Mouse (Mus musculus) stomach, embryonic 16.5 days (tissue): ENCODE results near the gene BC029722. TPM values are rescaled to one million over a fixed set of nuclear protein-coding genes. Genes with fewer than 3 reads are reported as not detected.
A peak's percentile ranks its signal among the peaks of the same experiment; 100 is the strongest.

Experiments
- ATAC-seq: fragments of 200-750 bp; cut with Nextera tagmentation; 2 replicates; pipeline ENCODE4 v1.8.0; 2017; ENCODE audit warnings: moderate number of reproducible peaks, moderate TSS enrichment; ENCODE audit not compliant: insufficient read depth, low FRiP score
- H3K27ac ChIP-seq: fragments of 300-500 bp; sonication (generic); 2 replicates; pipeline ENCODE4 v1.5.1; 2014; ENCODE audit warnings: low read length
- H3K27me3 ChIP-seq: fragments of 300-500 bp; sonication (generic); 2 replicates; pipeline ENCODE4 v1.6.1; 2014; ENCODE audit warnings: low read length, control low read depth, mixed read lengths; ENCODE audit not compliant: control insufficient read depth, insufficient read depth
- H3K36me3 ChIP-seq: fragments of 300-500 bp; sonication (generic); 2 replicates; pipeline ENCODE4 v1.6.1; 2014; ENCODE audit warnings: low read length; ENCODE audit not compliant: control insufficient read depth, insufficient read depth
- H3K4me1 ChIP-seq: fragments of 300-500 bp; sonication (generic); 2 replicates; pipeline ENCODE4 v1.6.1; 2014; ENCODE audit warnings: low read length, control low read depth, mixed read lengths; ENCODE audit not compliant: control insufficient read depth, insufficient read depth
- H3K4me2 ChIP-seq: fragments of 300-500 bp; sonication (generic); 2 replicates; pipeline ENCODE4 v1.6.1; 2014; ENCODE audit warnings: low read depth, low read length, mixed read lengths
- H3K4me3 ChIP-seq: fragments of 300-500 bp; sonication (generic); replicated peaks from 2 replicates; pipeline ENCODE4 v1.5.1; 2014; ENCODE audit warnings: mild to moderate bottlenecking, low read length
- H3K9ac ChIP-seq: fragments of 300-500 bp; sonication (generic); 2 replicates; pipeline ENCODE4 v1.6.1; 2014; ENCODE audit warnings: low read length
- H3K9me3 ChIP-seq: fragments of 300-500 bp; sonication (generic); replicated peaks from 2 replicates; pipeline ENCODE4 v1.6.1; 2016; ENCODE audit warnings: low read length, control low read depth; ENCODE audit not compliant: control insufficient read depth
- WGBS: fragments of 180-500 bp; shearing (Covaris S2); extraction: QIAGEN DNeasy Blood & Tissue Kit; methylation state at CpG from one replicate; pipeline ENCODE4 v1.1.7; 2014; 5-methylcytosine and 5-hydroxymethylcytosine counted together
- polyA plus RNA-seq: library from polyadenylated mRNA; unstranded; fragments of >200 nt; fragmentation: Nextera tagmentation; extraction: Ambion mirVana; gene quantifications from 2 replicates; pipeline ENCODE4 v1.2.1, GENCODE M21; 2015

Gene BC029722
- polyA plus RNA-seq, 1 experiment from 2014 or later = 25.7 TPM

DNA sequence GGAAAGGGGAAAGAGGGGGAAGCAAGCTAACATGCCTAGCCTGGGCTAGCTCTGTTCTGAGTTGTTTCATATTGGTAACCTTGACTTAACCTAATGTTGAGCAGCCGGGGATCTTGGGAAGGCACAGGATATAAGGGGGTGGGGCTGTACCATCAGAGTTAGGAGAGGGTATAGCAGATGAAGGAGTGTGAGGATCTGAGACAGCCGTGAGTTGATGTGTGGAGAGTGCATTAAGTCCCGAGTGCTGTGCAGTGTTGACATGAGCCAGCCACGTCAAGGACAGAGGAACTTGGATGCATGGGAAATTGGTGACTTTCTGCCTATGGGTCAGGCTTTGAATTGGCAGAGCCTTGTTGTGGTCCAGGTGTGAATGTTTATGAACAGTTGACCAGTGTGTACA, 6.6 kb downstream of the BC029722 start:
- Histone ChIP-seq H3K9me3 (no peaks in the 10 kb centered on the region), H3K9ac (no peak overlapping the region), H3K36me3 (no peaks in the 10 kb centered on the region), H3K4me2 (no peak overlapping the region), H3K27me3 (no peaks in the 10 kb centered on the region), H3K4me1 (no peaks in the 10 kb centered on the region), H3K4me3 (no peak overlapping the region), H3K27ac (no peak overlapping the region)
- ATAC-seq = no peak
- 70% methylated on average over 4 of the region's 4 CpGs for WGBS

DNA sequence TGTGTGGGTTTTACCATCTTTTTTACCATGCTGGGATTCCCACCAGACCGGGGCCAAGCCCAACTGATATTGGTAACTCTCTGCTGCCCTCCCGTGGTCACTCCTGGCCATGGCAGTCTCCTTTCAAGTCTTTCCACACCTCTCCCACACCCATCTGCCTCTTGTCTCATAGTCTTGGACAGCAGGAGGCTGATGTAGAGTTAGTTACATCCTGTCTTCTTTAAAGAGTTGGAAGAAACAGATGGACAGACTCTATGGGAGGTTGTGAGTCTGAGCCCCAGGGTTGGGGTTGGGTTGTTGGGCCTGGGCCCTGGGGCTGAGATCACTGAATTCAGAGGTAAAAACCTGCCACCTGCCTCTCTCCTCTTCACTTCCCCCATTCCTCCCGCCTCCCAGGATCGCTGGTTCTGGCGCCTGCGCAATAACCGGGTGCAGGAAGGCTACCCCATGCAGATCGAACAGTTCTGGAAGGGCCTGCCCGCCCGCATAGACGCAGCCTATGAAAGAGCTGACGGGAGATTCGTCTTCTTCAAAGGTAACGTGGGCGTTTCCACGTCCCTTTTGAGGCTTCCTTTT, 7.3 kb downstream of the BC029722 start:
- no peak for ATAC-seq
- WGBS = 35% methylated on average over 16 of the region's 16 CpGs

DNA sequence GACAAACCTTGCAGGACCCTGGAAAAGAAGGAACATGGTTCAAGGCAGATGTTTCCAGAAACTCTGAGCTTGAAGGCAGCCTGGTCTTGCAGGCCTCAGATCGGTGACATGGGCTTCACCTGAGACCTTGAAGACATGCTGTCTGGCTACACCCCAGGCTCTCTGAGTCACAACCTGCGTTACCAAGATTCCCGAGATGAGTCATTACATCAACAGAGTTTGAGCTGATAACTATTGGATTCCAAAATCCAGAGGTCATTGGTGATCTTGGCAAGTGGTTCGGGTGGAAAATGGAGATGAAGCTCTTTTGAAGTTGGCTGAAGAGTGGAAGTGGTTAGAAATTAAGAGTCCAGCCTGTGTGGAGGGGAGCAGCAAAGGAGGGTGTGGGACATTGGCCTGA, 9.6 kb downstream of the BC029722 start:
- WGBS = 81% methylated on average over 4 of the region's 4 CpGs
- Histone ChIP-seq H3K4me1 (peaks cover 5% of the 10 kb centered on the region; the same call in 1 of the 2 replicates), H3K36me3 (no peaks in the 10 kb centered on the region), H3K9ac (no peak overlapping the region), H3K27ac (no peak overlapping the region), H3K4me3 (no peak overlapping the region), H3K27me3 (no peaks in the 10 kb centered on the region), H3K9me3 (no peaks in the 10 kb centered on the region), H3K4me2 (no peak overlapping the region)
- no peak for ATAC-seq

More for the DNA sequence above, 7.3 kb downstream of the BC029722 start:
- Histone ChIP-seq H3K36me3 (no peaks in the 10 kb centered on the region), H3K4me2 (no peak overlapping the region), H3K4me1 (no peaks in the 10 kb centered on the region), H3K9me3 (no peaks in the 10 kb centered on the region), H3K4me3 (no peak overlapping the region), H3K27me3 (no peaks in the 10 kb centered on the region), H3K27ac (no peak overlapping the region), H3K9ac (no peak overlapping the region)

DNA sequence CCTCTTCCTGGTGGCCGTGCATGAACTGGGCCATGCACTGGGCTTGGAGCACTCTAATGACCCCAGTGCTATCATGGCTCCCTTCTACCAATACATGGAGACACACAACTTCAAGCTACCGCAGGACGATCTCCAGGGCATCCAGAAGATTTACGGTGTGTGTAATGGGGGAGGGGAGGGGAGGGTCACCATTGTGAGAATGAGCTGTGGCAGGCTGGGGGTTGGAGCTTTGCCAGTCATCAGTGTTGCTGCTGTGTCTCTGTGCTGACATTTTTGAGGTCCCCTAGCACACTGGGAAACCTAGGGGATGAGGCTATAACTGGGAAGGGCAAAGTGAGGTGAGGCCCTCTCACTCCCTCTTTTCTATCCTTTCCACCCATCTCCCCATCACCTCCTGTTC, 11.8 kb downstream of the BC029722 start:
- no peaks in the 10 kb centered on the region for H3K9me3 ChIP-seq
- no peaks in the 10 kb centered on the region for H3K27me3 ChIP-seq
- no peak for ATAC-seq
- H3K9ac ChIP-seq = no peak overlapping the region
- no peak overlapping the region for H3K4me3 ChIP-seq
- H3K4me1 ChIP-seq = peaks cover 5% of the 10 kb centered on the region; the same call in 1 of the 2 replicates
- no peak overlapping the region for H3K27ac ChIP-seq
- H3K4me2 ChIP-seq = no peak overlapping the region
- no peaks in the 10 kb centered on the region for H3K36me3 ChIP-seq
- 42% methylated on average over 4 of the region's 4 CpGs for WGBS

DNA sequence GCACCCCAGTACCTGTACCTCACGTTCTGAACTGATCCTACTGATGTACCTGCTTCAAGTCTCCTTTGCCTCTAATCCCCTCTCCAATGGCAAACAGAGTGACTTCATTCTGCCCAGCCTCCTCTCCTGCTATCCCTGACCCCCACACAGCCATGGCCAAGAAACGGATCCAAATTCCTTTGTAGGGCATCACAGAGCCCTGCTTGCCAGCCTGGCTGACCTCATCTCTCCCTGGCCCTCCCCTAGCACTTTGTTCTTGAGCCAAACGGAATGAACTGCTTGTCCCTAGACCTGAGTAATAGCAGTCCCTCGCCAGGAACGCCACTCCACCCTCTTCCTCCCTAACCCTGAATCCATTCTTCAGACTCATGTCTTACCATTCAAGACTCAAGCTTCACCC, 12.7 kb downstream of the BC029722 start:
- Histone ChIP-seq H3K9ac (no peak overlapping the region), H3K36me3 (no peaks in the 10 kb centered on the region), H3K4me1 (peaks cover 5% of the 10 kb centered on the region; the same call in 1 of the 2 replicates), H3K4me3 (no peak overlapping the region), H3K27ac (no peak overlapping the region), H3K9me3 (no peaks in the 10 kb centered on the region), H3K27me3 (no peaks in the 10 kb centered on the region), H3K4me2 (no peak overlapping the region)
- ATAC-seq = no peak
- 51% methylated on average over 5 of the region's 5 CpGs for WGBS

DNA sequence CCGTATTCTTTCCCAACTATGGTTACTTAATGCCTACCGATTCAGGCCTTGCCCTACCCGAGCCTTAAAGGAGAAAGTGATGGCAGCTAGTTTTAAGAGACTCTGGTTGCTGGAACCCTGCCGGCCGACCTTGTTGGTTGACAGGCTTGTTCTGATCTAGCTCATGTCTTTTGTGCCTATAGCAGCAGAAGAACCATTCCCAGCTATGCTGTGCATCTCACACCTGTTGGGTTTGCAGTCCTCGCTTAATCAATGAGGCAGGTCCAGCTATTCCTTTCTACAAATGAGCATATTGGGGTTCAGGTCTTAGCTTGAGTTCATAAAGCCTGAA, 13.3 kb downstream of the BC029722 start:
- no peak overlapping the region for H3K27ac ChIP-seq
- WGBS = 76% methylated on average over 6 of the region's 6 CpGs
- H3K9me3 ChIP-seq = no peaks in the 10 kb centered on the region
- no peaks in the 10 kb centered on the region for H3K36me3 ChIP-seq
- no peak overlapping the region for H3K4me2 ChIP-seq
- peaks cover 5% of the 10 kb centered on the region; the same call in 1 of the 2 replicates for H3K4me1 ChIP-seq
- no peaks in the 10 kb centered on the region for H3K27me3 ChIP-seq
- no peak overlapping the region for H3K4me3 ChIP-seq
- no peak overlapping the region for H3K9ac ChIP-seq
- no peak for ATAC-seq

DNA sequence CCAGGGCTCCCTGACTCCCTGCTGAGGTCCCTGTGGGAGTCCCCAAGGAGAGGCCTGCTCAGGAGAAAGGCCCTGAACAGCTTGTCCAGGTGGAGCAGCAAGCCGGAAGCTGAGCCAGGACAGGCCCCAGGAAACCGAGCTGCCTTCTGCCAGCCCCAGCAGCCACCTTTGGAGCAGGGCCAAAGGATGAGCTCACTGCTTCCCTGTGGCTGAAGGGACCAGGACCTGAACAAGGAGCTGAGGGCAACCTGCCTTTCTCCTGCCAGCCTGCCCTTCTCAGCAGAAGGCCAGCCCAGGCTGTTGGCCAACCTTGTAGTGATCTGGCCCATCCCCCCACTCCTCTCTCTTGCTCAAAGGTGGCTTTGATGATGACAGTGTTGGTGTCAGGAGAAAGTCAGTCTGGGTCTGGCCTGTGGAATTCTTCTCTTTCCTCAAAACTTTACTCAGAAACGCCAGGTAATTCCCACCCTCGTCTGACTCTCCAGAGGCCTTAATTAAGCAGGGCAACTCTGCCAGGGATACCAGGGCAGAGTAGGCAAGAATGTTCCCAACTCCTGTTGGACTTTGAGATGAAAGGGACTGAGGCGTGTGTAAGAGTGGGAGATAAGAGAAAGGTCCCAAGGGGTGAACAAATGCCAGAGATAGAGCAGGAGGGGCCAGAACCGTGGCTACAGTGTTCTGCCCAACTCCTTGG, 13.8 kb downstream of the BC029722 start:
- Histone ChIP-seq H3K4me1 (peaks cover 5% of the 10 kb centered on the region; the same call in 1 of the 2 replicates), H3K27me3 (no peaks in the 10 kb centered on the region), H3K4me2 (no peak overlapping the region), H3K27ac (no peak overlapping the region), H3K36me3 (no peaks in the 10 kb centered on the region), H3K9me3 (no peaks in the 10 kb centered on the region), H3K9ac (no peak overlapping the region), H3K4me3 (no peak overlapping the region)
- WGBS = 41% methylated on average over 6 of the region's 6 CpGs
- ATAC-seq = peak; percentile 56; the same call in 1 of the 2 replicates

DNA sequence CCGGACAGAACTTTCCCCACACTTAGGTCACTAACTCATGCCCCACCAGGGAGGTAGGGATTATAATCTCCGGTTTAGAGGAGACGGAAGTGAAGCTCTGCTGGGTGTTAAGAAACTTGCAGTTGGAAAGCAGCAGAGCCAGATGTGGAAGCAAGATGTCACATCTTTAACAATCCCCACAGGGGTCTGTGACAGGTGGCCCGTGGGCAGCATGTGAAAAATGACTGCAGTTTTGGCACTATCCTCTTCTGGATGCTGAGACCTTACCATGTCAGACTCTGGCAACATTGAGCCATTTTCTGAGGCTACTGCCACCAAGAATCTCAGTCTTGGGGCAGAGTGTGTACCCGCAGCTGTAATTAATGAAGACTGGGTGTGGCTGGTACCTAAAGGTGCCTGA, 15.2 kb downstream of the BC029722 start:
- no peak overlapping the region for H3K4me3 ChIP-seq
- no peak overlapping the region for H3K4me2 ChIP-seq
- peaks cover 5% of the 10 kb centered on the region; the same call in 1 of the 2 replicates for H3K4me1 ChIP-seq
- no peaks in the 10 kb centered on the region for H3K27me3 ChIP-seq
- no peak overlapping the region for H3K9ac ChIP-seq
- no peaks in the 10 kb centered on the region for H3K36me3 ChIP-seq
- H3K9me3 ChIP-seq = no peaks in the 10 kb centered on the region
- no peak for ATAC-seq
- 70% methylated on average over 5 of the region's 5 CpGs for WGBS
- no peak overlapping the region for H3K27ac ChIP-seq

DNA sequence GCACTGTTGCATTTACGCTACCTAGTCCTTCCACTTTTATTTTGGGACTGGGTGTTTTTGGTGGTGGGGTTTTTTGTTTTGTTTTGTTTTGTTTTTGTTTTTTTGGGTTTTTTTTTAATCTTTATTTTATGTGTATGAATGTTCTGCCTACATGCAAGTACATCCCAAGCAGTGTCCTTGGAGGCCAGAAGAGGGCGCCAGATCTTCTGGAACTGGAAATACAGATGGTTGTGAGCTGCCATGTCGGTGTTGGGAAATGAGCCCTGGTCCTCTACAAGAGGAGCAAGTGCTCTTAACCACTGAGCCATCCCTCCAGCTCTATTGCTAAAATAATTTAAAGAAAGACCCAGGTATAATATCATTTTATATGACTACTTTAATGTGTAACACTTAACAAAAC, 16.5 kb downstream of the BC029722 start:
- Histone ChIP-seq H3K9me3 (no peaks in the 10 kb centered on the region), H3K4me1 (peaks cover 5% of the 10 kb centered on the region; the same call in 1 of the 2 replicates), H3K9ac (no peak overlapping the region), H3K36me3 (no peaks in the 10 kb centered on the region), H3K27me3 (no peaks in the 10 kb centered on the region), H3K27ac (no peak overlapping the region), H3K4me2 (no peak overlapping the region), H3K4me3 (no peak overlapping the region)
- no peak for ATAC-seq
- WGBS = 58% methylated on average over 3 of the region's 3 CpGs
